Mouse (Mus musculus) lung, embryonic 14.5 days (tissue): ENCODE data around the gene Usp31. TPM values are rescaled to one million over a fixed set of nuclear protein-coding genes. Genes with fewer than 3 reads are reported as not detected.
A peak's percentile ranks its signal among the peaks of the same experiment; 100 is the strongest.

ENCODE experiments used
- ATAC-seq: fragments of 200-750 bp; cut with Nextera tagmentation; 2 replicates; pipeline ENCODE4 v1.8.0; 2017; ENCODE audit warnings: mild to moderate bottlenecking, moderate TSS enrichment, moderate library complexity; ENCODE audit not compliant: insufficient read depth
- DNase-seq: peaks from one replicate; pipeline ENCODE4 v3.0.0-alpha.2; 2015
- H3K27ac ChIP-seq: fragments of 300-500 bp; sonication (generic); 2 replicates; pipeline ENCODE4 v1.5.1; 2014; ENCODE audit warnings: low read depth, mild to moderate bottlenecking, moderate library complexity
- H3K27me3 ChIP-seq: fragments of 300-500 bp; sonication (generic); 2 replicates; pipeline ENCODE4 v1.6.1; 2014; ENCODE audit warnings: low read length, control low read depth; ENCODE audit not compliant: insufficient read depth
- H3K36me3 ChIP-seq: fragments of 300-500 bp; sonication (generic); 2 replicates; pipeline ENCODE4 v1.6.1; 2014; ENCODE audit warnings: control low read depth; ENCODE audit not compliant: insufficient read depth
- H3K4me1 ChIP-seq: fragments of 300-500 bp; sonication (generic); 2 replicates; pipeline ENCODE4 v1.6.1; 2014; ENCODE audit warnings: antibody characterized with exemption, control low read depth; ENCODE audit not compliant: insufficient read depth
- H3K4me2 ChIP-seq: fragments of 300-500 bp; sonication (generic); 2 replicates; pipeline ENCODE4 v1.6.1; 2014; ENCODE audit warnings: mild to moderate bottlenecking
- H3K4me3 ChIP-seq: fragments of 300-500 bp; sonication (generic); 2 replicates; pipeline ENCODE4 v1.5.1; 2014; ENCODE audit warnings: low read depth, low read length
- H3K9ac ChIP-seq: fragments of 300-500 bp; sonication (generic); 2 replicates; pipeline ENCODE4 v1.6.1; 2014
- H3K9me3 ChIP-seq: fragments of 300-500 bp; sonication (generic); 2 replicates; pipeline ENCODE4 v1.6.1; 2016; ENCODE audit warnings: low read depth, low read length, control low read depth
- CTCF ChIP-seq: IDR thresholded peaks from 2 replicates; pipeline ENCODE4 v1.5.1; 2016; ENCODE audit warnings: antibody characterized with exemption, low read depth
- WGBS: fragments of 180-500 bp; shearing (Covaris S2); extraction: QIAGEN DNeasy Blood & Tissue Kit; methylation state at CpG from one replicate; pipeline ENCODE4 v1.1.7; 2014; 5-methylcytosine and 5-hydroxymethylcytosine counted together
- polyA plus RNA-seq: library from polyadenylated mRNA; unstranded; fragments of >200 nt; fragmentation: Nextera tagmentation; extraction: Ambion mirVana; gene quantifications from 2 replicates; pipeline ENCODE4 v1.2.1, GENCODE M21; 2014

Usp31 gene
- polyA plus RNA-seq, 1 experiment from 2014 or later = 3.5 TPM

DNA sequence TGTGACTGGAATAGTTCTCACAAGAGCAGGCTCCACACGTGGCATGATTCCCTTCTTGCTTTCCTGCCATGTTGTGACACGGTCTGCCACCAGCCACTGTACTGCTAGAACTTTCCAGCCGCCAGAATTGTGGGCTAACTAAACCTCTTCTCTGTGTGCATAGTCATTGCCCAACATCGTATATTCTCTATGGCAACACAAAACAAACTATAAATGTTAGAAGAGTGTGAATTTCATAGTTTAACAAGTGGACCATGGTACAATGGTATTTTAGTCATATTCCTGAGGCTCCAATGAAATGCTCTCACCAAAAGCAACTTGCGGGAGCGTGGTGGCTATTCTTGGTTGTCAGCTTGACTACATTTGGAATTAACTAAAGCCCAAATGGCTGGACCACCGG, 10.0 kb upstream of the Usp31 start:
- Histone ChIP-seq H3K4me2 (no peak overlapping the region), H3K4me1 (no peaks in the 10 kb centered on the region), H3K27me3 (no peaks in the 10 kb centered on the region), H3K4me3 (no peak overlapping the region), H3K27ac (no peak overlapping the region), H3K9ac (no peak overlapping the region), H3K9me3 (no peaks in the 10 kb centered on the region), H3K36me3 (no peaks in the 10 kb centered on the region)
- WGBS = 70% methylated on average over 7 of the region's 7 CpGs
- TF ChIP-seq CTCF = no peak
- ATAC-seq (no peak), DNase-seq (no peak)

- DNase-seq (no peak), ATAC-seq (no peak)
- H3K27ac ChIP-seq = no peak overlapping the region
- no peak overlapping the region for H3K4me3 ChIP-seq
- no peaks in the 10 kb centered on the region for H3K4me1 ChIP-seq
- 44% methylated on average over 2 of the region's 2 CpGs for WGBS
- no peak overlapping the region for H3K4me2 ChIP-seq
- TF ChIP-seq CTCF = no peak
- no peaks in the 10 kb centered on the region; the same call in 1 of the 2 replicates for H3K27me3 ChIP-seq
- no peak overlapping the region for H3K9ac ChIP-seq
- H3K36me3 ChIP-seq = no peaks in the 10 kb centered on the region
- no peaks in the 10 kb centered on the region for H3K9me3 ChIP-seq
Measured at GRCm38 (mm10) chr7:121711171-121711570, 4.1 kb upstream of the Usp31 start.

- DNase-seq (peak; percentile 55), ATAC-seq (peak; percentile 32)
- Histone ChIP-seq H3K9ac (peak overlapping the region; percentile 72), H3K9me3 (no peaks in the 10 kb centered on the region), H3K4me3 (peak overlapping the region; percentile 80), H3K4me2 (peak overlapping the region; percentile 87), H3K27me3 (no peaks in the 10 kb centered on the region; the same call in 1 of the 2 replicates), H3K27ac (peak overlapping the region; percentile 75; the same call in 1 of the 2 replicates), H3K36me3 (peaks cover 4% of the 10 kb centered on the region; the same call in 1 of the 2 replicates), H3K4me1 (0 out of 2 replicates have a peak, but pooled peaks cover 5% of the 10 kb centered on the region)
- TF ChIP-seq CTCF = no peak
- WGBS = under 1% methylated on average over 77 of the region's 77 CpGs
Measured at GRCm38 (mm10) chr7:121706411-121707072, 511 bp downstream of the Usp31 start.

DNA sequence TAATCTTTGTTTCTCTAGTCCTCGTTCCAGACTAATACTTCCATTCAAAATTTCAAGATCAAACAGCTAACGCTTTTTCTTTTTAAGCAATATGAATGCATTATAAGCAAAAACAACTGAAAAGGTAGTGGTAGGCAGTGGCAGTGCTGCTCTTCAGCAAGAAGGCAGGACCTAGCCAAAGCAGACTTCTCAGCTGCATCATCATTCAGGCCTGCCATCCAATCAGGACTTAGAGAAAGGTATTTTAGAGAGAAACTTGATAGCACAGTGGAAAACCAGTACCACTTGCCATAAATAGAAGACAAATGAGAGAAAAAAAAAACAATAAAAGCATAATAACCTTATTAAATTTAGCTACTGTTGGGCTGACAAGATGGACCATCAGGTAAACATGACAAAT, 2.0 kb downstream of the Usp31 start:
- Histone ChIP-seq H3K4me2 (peak overlapping the region; percentile 87; the same call in 1 of the 2 replicates), H3K9me3 (no peaks in the 10 kb centered on the region), H3K36me3 (peaks cover 4% of the 10 kb centered on the region; the same call in 1 of the 2 replicates), H3K9ac (no peak overlapping the region), H3K27ac (no peak overlapping the region), H3K4me1 (0 out of 2 replicates have a peak, but pooled peaks cover 5% of the 10 kb centered on the region), H3K4me3 (no peak overlapping the region), H3K27me3 (no peaks in the 10 kb centered on the region; the same call in 1 of the 2 replicates)
- TF ChIP-seq CTCF = no peak
- WGBS = 83% methylated on average over 2 of the region's 2 CpGs
- ATAC-seq (no peak), DNase-seq (peak; percentile 12)

- no peak for ATAC-seq
- Histone ChIP-seq H3K27me3 (no peaks in the 10 kb centered on the region), H3K4me2 (no peak overlapping the region), H3K9ac (no peak overlapping the region), H3K36me3 (peaks cover 4% of the 10 kb centered on the region; the same call in 1 of the 2 replicates), H3K4me1 (0 out of 2 replicates have a peak, but pooled peaks cover 5% of the 10 kb centered on the region), H3K4me3 (no peak overlapping the region), H3K27ac (no peak overlapping the region), H3K9me3 (no peaks in the 10 kb centered on the region)
- DNase-seq = peak; percentile 8
- 24% methylated on average over 6 of the region's 6 CpGs for WGBS
- no peak for TF ChIP-seq CTCF
Measured at GRCm38 (mm10) chr7:121701983-121702382, 5.1 kb downstream of the Usp31 start.

GRCm38 (mm10) chr7:121700480-121700879, 6.6 kb downstream of the Usp31 start:
- Histone ChIP-seq H3K9me3 (no peaks in the 10 kb centered on the region), H3K4me3 (no peak overlapping the region), H3K9ac (no peak overlapping the region), H3K27ac (no peak overlapping the region), H3K4me2 (no peak overlapping the region), H3K27me3 (no peaks in the 10 kb centered on the region), H3K4me1 (no peaks in the 10 kb centered on the region), H3K36me3 (peaks cover 4% of the 10 kb centered on the region; the same call in 1 of the 2 replicates)
- TF ChIP-seq CTCF = no peak
- DNase-seq (no peak), ATAC-seq (no peak)
- WGBS = 87% methylated on average over 3 of the region's 3 CpGs

- Histone ChIP-seq H3K36me3 (peaks cover 4% of the 10 kb centered on the region; the same call in 1 of the 2 replicates), H3K4me3 (no peak overlapping the region), H3K27ac (no peak overlapping the region), H3K4me2 (no peak overlapping the region), H3K27me3 (no peaks in the 10 kb centered on the region), H3K9ac (no peak overlapping the region), H3K4me1 (no peaks in the 10 kb centered on the region), H3K9me3 (no peaks in the 10 kb centered on the region)
- no peak for TF ChIP-seq CTCF
- ATAC-seq = no peak
- DNase-seq = no peak
Measured at GRCm38 (mm10) chr7:121699218-121699617, 7.8 kb downstream of the Usp31 start.
